Mouse (Mus musculus) thymus, adult 2 months (tissue): ENCODE results near the gene Hoxa10.

ENCODE experiments used
- CTCF ChIP-seq: fragments of 200-500 bp; IDR thresholded peaks from 2 replicates; pipeline ENCODE4 v1.5.1; 2012; ENCODE audit warnings: mild to moderate bottlenecking, control low read depth, low read length, moderate library complexity, borderline replicate concordance; ENCODE audit not compliant: control insufficient read depth, poor library complexity, insufficient read depth; ENCODE audit errors: extremely low read depth
- POLR2A ChIP-seq: fragments of 200-500 bp; IDR thresholded peaks from 2 replicates; pipeline ENCODE4 v1.6.1; 2012; ENCODE audit warnings: mild to moderate bottlenecking, low read length, control low read depth, moderate library complexity; ENCODE audit not compliant: control insufficient read depth, poor library complexity, insufficient read depth; ENCODE audit errors: extremely low read depth

DNA sequence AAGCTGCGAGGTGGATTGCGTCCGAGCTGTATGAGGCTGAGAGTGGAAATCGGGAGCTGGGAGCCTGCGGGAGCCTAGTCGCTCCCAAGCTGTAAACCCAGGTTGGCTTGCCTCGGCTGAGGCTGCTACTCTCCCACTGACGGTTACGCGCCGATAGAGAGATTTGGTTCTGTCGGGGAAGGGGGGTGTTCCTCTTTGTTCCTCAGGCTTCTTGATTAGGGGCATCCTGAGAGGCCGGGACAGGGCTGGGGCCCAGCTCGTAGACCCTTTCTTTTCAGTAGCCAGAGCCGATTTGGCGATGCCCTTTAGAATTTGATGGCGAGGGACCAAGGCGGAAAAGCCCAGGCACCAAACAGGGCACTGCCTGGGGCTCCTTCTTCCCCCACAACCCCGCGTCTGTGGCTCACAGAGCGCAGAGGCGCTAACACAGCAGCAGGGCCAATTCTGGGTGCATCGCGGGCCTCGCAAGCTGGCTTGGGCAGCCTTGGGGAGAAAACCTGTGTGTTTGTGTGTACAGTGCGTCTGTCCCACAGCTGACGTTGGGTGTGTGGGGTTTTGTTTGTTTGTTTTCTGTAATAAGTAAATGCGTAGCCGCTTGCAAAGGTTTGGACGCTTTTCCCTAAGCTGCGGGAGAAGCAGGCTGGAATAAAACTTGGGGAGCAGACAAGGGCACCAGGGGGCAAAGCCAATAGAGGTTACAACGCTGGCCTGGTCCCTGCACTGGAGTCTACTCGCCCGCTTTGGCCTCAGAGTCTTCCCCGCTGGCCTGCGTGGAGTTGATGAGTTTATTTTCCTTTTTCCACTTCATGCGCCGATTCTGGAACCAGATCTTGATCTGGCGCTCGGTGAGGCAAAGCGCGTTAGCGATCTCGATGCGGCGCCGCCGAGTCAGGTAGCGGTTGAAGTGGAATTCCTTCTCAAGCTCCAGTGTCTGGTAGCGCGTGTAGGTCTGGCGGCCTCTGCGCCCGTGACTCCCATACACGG, 34.7 kb downstream of the Hoxa10 start:
- TF ChIP-seq POLR2A (no peak), CTCF (no peak)
